Comparison of ENCODE assay signal across 39 mouse cellular contexts in genomic region chr6:41676530-41676929, GRCm38 (mm10). TPM values are rescaled to one million over a fixed set of nuclear protein-coding genes. Genes with fewer than 3 reads are reported as not detected.
"Had no signal": no experiment of that assay in that cellular context is flagged by ENCODE, and none has a peak within 500 bp of the region (broad histone marks: within the 10 kb centered on the region; RNA-seq: fewer than 3 reads in every experiment).

No protein-coding gene starts in this region.

- H3K27me3 ChIP-seq: heart, embryonic 13.5 days; heart, embryonic 15.5 days; hindbrain, embryonic 13.5 days; hindbrain, embryonic 15.5 days; kidney, embryonic 15.5 days; limb, embryonic 13.5 days; limb, embryonic 15.5 days had no signal

- DNase-seq: gastrocnemius, postnatal 14 days; gastrocnemius, postnatal 36 days; heart, adult 2 months; heart, postnatal 14 days; heart, postnatal 36 days; kidney, adult 11 months; kidney, adult 2 months; kidney, adult 9 months; kidney, postnatal 14 days; kidney, postnatal 36 days; layer of hippocampus, adult 9-11 months; layer of hippocampus, postnatal 36 days; left cerebral cortex, postnatal 4 days had no signal

- H3K36me3 ChIP-seq: heart, embryonic 13.5 days; heart, embryonic 15.5 days; hindbrain, embryonic 13.5 days; hindbrain, embryonic 15.5 days; kidney, embryonic 15.5 days; limb, embryonic 13.5 days; limb, embryonic 15.5 days had no signal

- H3K27ac ChIP-seq: heart, adult 2 months; heart, embryonic 13.5 days; heart, embryonic 15.5 days; hindbrain, embryonic 13.5 days; hindbrain, embryonic 15.5 days; hindbrain, postnatal 0 days; kidney, embryonic 15.5 days; kidney, postnatal 0 days; limb, embryonic 13.5 days; limb, embryonic 15.5 days had no signal

- H3K4me3 ChIP-seq: heart, adult 2 months; heart, embryonic 13.5 days; heart, embryonic 15.5 days; hindbrain, embryonic 13.5 days; hindbrain, embryonic 15.5 days; kidney, embryonic 15.5 days; limb, embryonic 13.5 days; limb, embryonic 15.5 days had no signal

- H3K4me1 ChIP-seq: heart, embryonic 13.5 days; heart, embryonic 15.5 days; hindbrain, embryonic 13.5 days; hindbrain, embryonic 15.5 days; kidney, embryonic 15.5 days; limb, embryonic 13.5 days; limb, embryonic 15.5 days had no signal

- ATAC-seq: hindbrain, postnatal 0 days; intestine, embryonic 16.5 days had no signal

- H3K9me3 ChIP-seq: heart, embryonic 15.5 days; hindbrain, embryonic 13.5 days; hindbrain, embryonic 15.5 days; kidney, embryonic 15.5 days; limb, embryonic 13.5 days; limb, embryonic 15.5 days had no signal

- H3K9ac ChIP-seq: heart, embryonic 13.5 days; heart, embryonic 15.5 days; hindbrain, embryonic 13.5 days; hindbrain, embryonic 15.5 days; kidney, embryonic 15.5 days; limb, embryonic 13.5 days; limb, embryonic 15.5 days had no signal

- H3K4me2 ChIP-seq: heart, embryonic 11.5 days; heart, embryonic 13.5 days; heart, embryonic 15.5 days; hindbrain, embryonic 13.5 days; hindbrain, embryonic 15.5 days; kidney, embryonic 15.5 days; limb, embryonic 13.5 days; limb, embryonic 15.5 days had no signal

RNA-seq across cellular contexts. Expression of gene Trpv5, which starts 4.0 kb away (rescaled TPM):
- total RNA-seq: gastrocnemius, adult 18-20 months; gastrocnemius, adult 8-10 months; gastrocnemius, postnatal 14 days; gastrocnemius, postnatal 36 days; heart, adult 2 months; heart, postnatal 14 days; heart, postnatal 36 days; hematopoietic stem cell, adult 5-6 weeks; hindbrain, postnatal 0 days; layer of hippocampus, adult 18-20 months; layer of hippocampus, adult 8-10 months; layer of hippocampus, postnatal 14 days; layer of hippocampus, postnatal 36 days; left cerebral cortex, adult 18-20 months; left cerebral cortex, adult 8-10 months; left cerebral cortex, postnatal 10 days; left cerebral cortex, postnatal 25 days; left cerebral cortex, postnatal 4 days had no signal
- polyA plus RNA-seq: heart, adult 2 months; heart, embryonic 11.5 days; heart, embryonic 13.5 days; heart, embryonic 15.5 days; heart, postnatal 0 days; hindbrain, embryonic 11.5 days; hindbrain, embryonic 13.5 days; hindbrain, embryonic 15.5 days; hindbrain, postnatal 0 days; intestine, embryonic 14.5 days; large intestine, adult 2 months; limb, embryonic 11.5 days; limb, embryonic 13.5 days; limb, embryonic 15.5 days had no signal

RNA-seq across cellular contexts. Expression of gene Llcfc1, which starts 7.7 kb away (rescaled TPM):
- total RNA-seq: gastrocnemius, adult 18-20 months; gastrocnemius, adult 8-10 months; gastrocnemius, postnatal 14 days; gastrocnemius, postnatal 36 days; heart, adult 2 months; heart, postnatal 14 days; heart, postnatal 36 days; hematopoietic stem cell, adult 5-6 weeks; layer of hippocampus, adult 18-20 months; layer of hippocampus, adult 8-10 months; layer of hippocampus, postnatal 14 days; layer of hippocampus, postnatal 36 days; left cerebral cortex, adult 18-20 months; left cerebral cortex, adult 8-10 months; left cerebral cortex, postnatal 10 days; left cerebral cortex, postnatal 25 days; left cerebral cortex, postnatal 4 days had no signal
- polyA plus RNA-seq: heart, embryonic 11.5 days; heart, embryonic 13.5 days; heart, embryonic 15.5 days; heart, postnatal 0 days; hindbrain, embryonic 11.5 days; hindbrain, embryonic 13.5 days; hindbrain, embryonic 15.5 days; hindbrain, postnatal 0 days; intestine, embryonic 14.5 days; large intestine, adult 2 months; limb, embryonic 11.5 days; limb, embryonic 13.5 days; limb, embryonic 15.5 days had no signal

RNA-seq across cellular contexts. Expression of gene Kel, which starts 27.6 kb away (rescaled TPM):
- total RNA-seq: gastrocnemius, adult 18-20 months; gastrocnemius, adult 8-10 months; gastrocnemius, postnatal 14 days; gastrocnemius, postnatal 36 days; hindbrain, postnatal 0 days; layer of hippocampus, adult 18-20 months; layer of hippocampus, adult 8-10 months; layer of hippocampus, postnatal 14 days; layer of hippocampus, postnatal 36 days; left cerebral cortex, adult 18-20 months; left cerebral cortex, adult 8-10 months; left cerebral cortex, postnatal 10 days; left cerebral cortex, postnatal 25 days; left cerebral cortex, postnatal 4 days had no signal
- polyA plus RNA-seq: large intestine, adult 2 months had no signal

RNA-seq across cellular contexts. Expression of gene Trpv6, which starts 40.3 kb away (rescaled TPM):
- total RNA-seq: gastrocnemius, adult 18-20 months; gastrocnemius, adult 8-10 months; gastrocnemius, postnatal 14 days; gastrocnemius, postnatal 36 days; heart, adult 2 months; heart, postnatal 14 days; heart, postnatal 36 days; hematopoietic stem cell, adult 5-6 weeks; hindbrain, postnatal 0 days had no signal
- polyA plus RNA-seq: heart, adult 2 months; heart, embryonic 11.5 days; heart, embryonic 15.5 days; heart, postnatal 0 days had no signal
